Mouse (Mus musculus): Measurements from ENCODE around the gene Syt17.

Syt17 gene

DNA sequence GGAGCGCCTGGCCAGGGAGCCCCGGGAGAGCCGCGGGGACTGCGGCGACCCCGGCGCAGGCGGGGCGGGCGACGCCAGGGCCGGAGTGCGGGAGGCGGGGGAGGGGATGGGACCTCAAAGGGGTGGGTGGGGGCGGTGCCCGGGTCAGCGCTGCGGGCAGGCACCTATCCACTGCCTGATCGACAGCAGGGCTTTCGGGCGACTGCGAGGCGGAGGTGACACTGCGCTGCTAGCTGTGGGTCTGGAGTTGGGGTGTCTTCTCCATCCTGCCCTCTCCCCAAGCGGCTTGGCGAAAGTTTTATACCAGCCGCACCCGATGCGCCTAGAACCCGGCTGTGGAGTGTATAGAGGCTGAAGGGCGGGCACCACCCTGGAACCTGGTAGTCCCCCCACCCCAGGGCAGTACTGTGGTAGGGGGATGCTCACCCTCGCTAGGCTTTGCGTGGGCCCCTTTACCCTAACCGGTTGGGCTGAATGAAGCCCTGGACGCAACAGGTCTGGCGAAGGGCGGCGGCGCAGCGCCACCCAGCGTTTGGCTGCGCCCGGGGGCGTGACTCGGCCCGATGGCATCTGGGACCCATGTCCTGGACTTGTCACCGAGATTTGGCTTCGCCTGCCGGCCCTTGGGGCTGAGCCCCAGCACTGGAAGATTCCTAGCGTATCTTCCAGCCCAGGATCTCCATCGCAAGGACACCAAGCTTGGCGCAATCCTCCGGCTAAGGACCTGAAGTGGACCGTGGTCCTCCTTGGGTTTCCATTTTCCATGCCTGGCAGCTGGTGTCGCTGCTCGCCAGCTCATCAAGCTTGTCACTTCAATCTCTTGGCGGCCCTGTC lies at the start of gene Syt17:
TSS of gene Syt17 (minus strand) at position 89 of the 834 bp plus-strand sequence.
- peak; percentile 69 for DNase-seq (ENCODE audit: low read depth, low spot score)

DNA sequence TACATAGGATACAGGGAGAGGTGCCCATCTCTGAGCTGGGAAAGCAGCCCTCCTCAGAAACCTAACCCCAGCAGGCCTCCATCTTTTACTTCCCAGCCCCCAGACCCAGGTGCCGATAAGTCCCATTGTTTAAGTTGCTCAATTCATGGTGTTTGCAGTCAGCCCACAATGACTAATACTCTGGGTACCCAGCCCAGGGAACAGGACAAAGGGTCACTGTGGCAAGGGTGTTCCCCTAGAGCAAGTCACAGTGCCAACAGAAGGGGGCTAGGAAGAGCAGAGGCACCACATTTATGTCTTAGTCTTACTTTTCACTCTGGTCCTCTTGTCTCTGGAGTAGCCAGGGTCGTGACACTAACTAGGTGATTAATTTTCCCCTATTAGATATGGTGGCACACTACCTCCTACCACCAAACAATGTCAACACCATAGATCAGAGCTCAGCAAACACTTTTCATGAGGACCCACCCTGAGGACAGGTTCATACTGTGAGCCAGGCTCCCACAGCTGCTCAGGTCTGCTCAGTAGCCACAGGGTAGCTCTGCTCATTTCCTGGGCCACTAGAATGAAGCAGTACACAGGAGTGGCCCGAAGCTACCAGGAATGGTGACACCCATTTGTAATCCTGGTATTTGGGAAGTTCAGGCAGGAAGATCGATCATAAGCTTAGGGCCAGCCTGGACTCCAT lies 47.0 kb upstream of the Syt17 start:
- no peak for DNase-seq (ENCODE audit: low read depth, low spot score)

DNA sequence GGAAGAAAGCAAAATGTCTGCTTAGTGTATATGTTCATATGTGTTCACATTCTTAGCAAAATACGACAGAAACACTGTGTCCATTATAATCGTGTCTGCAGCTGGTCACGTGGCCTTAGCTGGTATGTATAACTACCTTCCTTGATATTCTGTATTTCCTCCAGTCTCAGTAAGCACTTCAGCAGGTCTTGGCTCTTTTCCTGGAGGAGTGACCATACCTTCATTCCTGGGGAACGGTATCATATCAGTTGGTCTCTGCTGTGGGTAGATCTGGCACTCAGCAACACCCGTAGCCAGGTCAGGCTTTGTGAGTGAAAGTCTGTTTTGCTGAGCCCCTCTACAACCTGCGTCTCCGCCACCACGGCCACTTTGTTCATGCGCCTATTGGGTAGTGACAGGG lies 45.9 kb upstream of the Syt17 start:
- DNase-seq (ENCODE audit: low read depth, low spot score): no peak

- peak; percentile 58 for DNase-seq (ENCODE audit: low read depth, low spot score)
Measured at GRCm38 (mm10) chr7:118491431-118492147, 43.6 kb upstream of the Syt17 start, which contains the start of gene Itpripl2. TSS of gene Itpripl2 (minus strand) at chr7:118491975.

- DNase-seq (ENCODE audit: low read depth, low spot score): peak; percentile 27
Measured at GRCm38 (mm10) chr7:118490666-118491430, 42.8 kb upstream of the Syt17 start.

DNA sequence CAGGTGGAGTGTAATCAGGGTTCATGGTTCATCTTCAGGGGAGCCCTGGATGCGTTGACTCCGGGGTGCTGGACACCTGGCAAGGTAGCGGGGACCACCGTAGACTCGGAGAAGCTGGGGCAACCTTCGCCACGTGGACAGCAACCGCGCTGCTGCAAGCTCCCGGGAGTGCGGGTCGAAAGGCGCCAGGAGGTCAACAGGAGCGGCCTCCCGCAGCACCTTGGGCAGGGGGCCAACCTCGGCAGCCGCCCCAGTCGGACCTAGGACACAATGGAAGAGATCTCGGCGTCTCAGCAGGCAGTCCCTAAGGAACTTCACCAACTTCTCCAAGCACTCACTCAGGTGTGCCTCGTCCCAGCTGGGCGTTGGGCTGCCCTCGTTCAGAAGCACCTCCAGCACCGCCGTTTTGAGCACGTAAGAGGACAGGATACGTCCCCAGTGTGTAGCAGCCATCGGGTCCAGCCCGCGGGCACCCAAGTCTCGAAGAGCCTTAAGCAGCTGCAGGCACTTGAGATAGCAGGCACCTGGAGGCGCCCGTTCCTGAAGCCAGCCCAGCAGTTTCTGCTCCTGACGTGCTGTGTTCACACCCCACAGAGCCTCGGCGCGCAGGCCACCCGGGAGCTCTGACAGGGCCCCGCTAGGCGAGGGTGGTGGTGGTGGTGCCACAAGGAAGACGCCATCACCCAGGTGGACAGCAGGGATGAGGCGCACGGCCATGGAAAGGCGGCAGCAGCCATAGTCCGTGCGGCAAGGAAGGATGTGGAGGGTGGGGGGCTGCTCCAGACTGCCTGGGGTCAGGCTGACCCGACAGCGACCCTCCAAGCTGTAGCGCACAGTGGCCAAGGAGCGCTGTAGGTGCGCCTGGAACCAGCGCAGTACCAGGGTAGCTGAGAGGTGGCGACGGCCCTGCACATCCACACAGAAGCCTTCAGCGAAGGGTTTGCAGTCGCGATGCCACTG lies 42.0 kb upstream of the Syt17 start:
- DNase-seq (ENCODE audit: low read depth, low spot score): no peak

DNA sequence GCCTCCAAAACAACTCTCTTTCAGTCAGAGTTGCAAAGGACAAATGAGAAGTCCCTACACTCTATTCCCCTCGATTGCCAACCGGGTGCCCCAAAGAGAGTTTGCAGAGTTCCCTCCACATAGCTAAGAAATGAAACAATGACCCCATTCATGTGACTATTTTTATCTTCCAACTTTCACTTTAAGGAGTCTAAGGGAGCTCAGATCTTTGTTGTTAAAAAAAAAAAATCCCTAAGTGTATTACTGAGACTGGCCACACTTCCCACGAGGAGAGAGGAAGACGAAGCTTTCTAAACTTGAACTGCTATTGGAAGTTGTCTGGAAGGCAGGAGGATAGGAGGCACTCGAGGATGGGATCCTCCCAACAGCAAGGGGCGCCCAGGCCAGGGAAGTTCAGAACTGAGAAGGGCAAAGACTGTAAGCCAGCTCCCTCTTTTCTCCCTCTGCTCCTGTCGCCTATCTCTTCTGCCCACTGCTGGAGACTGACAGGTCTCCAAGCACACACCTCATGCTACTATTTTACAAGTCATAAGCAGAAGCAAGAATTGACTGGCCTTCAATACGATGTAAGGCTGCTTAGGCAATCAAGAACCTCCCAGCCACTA lies 40.1 kb upstream of the Syt17 start:
- no peak for DNase-seq (ENCODE audit: low read depth, low spot score)

GRCm38 (mm10) chr7:118486917-118487316 lies 38.9 kb upstream of the Syt17 start:
- no peak for DNase-seq (ENCODE audit: low read depth, low spot score)

DNA sequence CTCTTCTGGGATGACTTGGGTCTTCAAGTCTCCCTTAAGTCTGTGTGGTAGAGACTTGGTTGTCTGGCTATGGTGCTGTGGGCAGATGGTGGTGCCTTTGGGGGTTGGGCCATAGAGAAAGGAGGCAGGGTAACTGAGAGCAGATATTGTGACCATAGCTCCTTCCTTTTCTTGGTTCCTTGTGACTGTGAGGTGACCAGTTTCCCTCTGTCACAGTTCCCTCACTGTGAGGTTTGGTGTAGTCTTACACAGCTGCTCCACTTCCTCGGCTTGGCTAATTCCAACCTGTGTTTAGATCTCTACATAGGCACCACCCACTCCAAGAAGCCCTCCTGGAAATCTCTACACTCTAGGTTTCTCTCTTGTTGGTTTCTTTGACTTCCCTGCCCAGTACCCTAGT lies 36.0 kb upstream of the Syt17 start:
- DNase-seq (ENCODE audit: low read depth, low spot score): no peak

GRCm38 (mm10) chr7:118482001-118482400 lies 34.0 kb upstream of the Syt17 start:
- DNase-seq (ENCODE audit: low read depth, low spot score): no peak

DNA sequence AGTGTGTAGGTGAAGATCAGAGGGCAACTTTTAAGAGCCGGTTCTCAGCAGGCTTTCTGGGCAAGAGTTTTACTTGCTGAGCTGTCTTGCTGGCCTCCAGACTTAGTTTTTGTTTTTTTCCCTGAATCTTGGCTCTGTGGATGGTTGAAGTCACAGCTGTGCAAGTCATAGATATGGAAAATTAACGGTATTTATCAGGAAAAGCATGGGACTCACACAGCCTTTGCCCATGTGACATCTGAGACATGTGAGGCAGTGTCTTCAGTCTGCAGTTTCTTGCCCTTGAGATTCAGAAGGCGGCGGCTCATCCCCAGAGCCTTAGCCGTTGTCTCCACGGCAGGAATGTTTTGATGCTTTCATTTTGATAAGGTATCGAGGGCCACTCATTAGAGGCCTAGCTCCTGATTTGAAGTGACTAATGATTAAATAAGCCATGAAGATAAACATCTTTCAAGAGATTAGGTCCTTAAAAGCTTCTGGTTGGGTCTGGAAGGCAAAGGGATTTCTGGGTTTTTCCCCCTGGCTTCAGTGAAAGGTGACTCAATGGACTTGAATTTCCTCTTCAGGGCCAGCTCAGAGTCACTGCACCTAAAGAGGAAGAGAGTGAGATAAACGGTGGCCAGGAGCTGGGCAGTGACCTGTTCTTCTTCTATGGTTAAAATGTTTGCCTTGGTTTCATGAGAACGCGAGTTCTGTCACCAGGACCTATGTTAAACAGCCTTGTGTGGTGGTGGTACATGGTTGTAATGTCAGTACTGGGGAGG lies 33.2 kb upstream of the Syt17 start:
- no peak for DNase-seq (ENCODE audit: low read depth, low spot score)

DNA sequence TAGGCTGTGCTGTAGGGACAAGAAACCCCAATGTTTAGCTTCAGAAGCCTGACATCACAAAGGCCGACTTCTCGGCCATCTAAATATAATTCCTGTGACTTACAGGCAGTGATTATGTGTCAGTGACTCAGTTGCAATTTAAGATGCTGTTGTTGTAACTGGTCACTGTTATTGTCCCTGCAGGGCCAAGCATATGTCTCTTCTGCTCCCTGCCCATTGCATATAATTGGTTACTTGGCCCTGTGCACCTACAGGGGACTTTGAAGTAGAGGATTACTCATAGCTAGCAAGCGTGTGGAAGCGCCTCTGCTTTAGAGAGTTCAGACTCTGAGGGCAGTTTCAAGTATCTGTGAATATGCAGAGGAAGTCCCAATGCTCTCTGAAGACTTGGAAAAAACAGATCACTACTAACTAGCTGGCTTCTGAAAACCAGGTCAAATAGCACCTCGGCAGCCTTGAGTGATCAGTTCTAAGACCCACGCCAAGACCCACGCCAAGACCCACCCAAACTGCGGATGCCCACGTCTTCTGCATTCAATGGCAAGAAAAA lies 32.2 kb upstream of the Syt17 start:
- no peak for DNase-seq (ENCODE audit: low read depth, low spot score)

DNA sequence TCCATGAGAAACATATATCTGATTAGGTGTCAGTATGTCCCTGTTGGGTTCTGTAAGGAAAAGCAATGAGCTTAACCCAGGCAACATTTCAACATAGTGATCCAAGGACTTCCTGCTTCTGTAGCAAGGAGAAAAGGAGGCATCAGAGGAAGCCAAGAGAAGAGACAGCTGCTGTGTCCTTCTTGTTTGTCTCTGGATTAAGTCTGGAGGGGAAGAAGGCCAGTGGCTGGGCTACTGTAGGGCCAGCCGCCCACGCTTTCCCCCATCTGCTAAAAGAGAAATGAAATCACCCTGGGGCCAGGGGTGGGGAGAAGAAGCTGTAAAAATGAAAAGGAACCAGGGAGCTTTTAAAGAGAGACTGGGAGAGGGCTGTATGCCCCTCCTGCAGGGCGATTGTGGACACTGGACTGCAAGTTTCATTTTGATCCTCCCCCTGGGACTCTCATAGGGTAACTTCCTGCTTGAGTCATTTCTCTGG lies 30.9 kb upstream of the Syt17 start:
- DNase-seq (ENCODE audit: low read depth, low spot score): no peak

DNA sequence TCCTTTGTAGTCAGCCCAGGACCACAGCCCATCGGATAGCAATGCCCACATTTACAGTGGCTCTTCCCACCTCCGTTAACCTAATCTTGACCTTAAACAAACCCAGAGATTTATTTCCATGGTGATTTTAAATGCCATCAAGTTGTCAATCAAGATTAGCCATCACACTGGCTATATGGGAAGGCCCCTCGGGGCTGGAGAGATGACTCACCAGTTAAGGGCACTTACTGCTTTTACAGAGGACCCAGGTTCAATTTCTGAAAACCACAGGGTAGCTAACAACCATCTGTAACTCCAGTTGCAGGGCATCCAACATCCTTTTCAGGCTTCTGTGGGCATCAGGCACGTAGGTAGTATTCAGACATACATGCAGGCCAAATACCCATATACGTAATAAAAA lies 28.4 kb upstream of the Syt17 start:
- DNase-seq (ENCODE audit: low read depth, low spot score): no peak

DNA sequence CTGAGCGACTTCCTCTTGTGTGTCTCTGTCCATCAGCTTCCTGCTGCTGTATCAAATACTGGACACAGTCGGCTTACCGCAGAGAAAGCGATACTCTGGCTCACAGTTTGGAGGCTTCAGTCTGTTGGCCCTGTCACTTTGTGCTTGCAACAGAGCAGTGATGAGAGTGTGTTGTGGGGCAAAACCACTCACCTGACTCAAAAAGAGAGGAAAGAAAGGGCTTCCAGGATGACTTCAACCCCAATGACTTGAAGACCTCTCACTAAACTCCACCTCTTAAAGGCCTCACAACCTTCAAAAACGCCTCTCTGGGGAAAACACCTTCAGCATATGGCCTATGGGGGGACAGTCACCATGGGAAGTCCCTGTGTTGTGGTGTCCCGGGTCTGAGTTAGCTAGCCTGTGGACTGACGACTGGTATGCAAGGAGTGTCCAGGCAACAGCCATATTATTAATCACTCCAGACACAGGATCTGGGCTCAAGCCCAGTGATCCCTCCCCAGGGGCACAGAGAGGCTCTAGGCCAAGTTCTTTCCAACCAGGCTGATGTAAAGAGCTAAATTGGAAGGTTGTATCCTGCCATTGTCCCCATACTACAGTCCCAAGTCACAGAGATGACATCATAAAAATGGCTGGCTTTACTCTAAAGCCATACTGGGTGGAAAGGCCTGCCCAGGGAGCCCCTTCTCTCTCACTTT lies 27.1 kb upstream of the Syt17 start:
- no peak for DNase-seq (ENCODE audit: low read depth, low spot score)

DNA sequence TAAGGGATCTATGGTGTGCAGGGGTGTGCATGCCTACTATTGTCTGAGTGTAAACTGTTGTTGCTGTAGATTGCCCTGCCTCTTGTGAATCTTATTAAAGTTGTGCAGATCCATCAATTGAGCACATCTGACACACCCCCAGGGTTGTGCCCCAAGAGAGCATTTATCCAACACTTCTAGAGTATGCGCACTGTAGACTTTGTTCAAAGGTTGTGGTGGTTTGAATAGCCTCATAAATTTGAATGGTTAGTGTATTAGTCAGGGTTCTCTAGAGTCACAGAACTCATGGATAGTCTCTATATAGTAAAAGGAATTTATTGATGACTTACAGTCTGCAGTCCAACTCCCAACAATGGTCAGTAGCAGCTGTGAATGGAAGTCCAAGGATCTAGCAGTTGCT lies 24.9 kb upstream of the Syt17 start:
- DNase-seq (ENCODE audit: low read depth, low spot score): no peak

DNA sequence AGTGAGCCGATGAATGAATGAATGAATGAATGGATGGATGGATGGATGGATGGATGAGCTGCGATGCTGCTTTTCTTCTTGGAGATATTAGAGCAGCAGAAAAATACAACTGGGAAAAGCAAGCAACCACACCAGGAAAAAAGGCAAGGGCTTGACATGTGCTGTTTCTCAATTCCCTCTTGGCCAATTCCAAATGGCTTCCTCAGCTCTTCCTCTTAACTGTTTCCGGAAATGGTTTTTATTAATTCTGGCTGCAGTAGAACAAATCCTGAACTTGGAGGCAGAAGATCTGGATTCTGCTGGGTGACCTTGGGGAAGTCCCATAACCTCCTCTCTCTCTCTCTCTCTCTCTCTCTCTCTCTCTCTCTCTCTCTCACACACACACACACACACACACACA lies 20.0 kb upstream of the Syt17 start:
- DNase-seq (ENCODE audit: low read depth, low spot score): no peak

GRCm38 (mm10) chr7:118464432-118464831 lies 16.4 kb upstream of the Syt17 start:
- no peak for DNase-seq (ENCODE audit: low read depth, low spot score)
